13 mouse cellular contexts compared by ENCODE assay signal in genomic region chr6:115465463-115465862, GRCm38 (mm10).
"Had no signal": no experiment of that assay in that cellular context is flagged by ENCODE, and none has a peak within 500 bp of the region (broad histone marks: within the 10 kb centered on the region; RNA-seq: fewer than 3 reads in every experiment).

No protein-coding gene starts in this region.

- H3K36me3 ChIP-seq: midbrain, embryonic 13.5 days; midbrain, embryonic 15.5 days; neural tube, embryonic 12.5 days; stomach, embryonic 15.5 days had no signal

- H3K9me3 ChIP-seq: megakaryocyte, embryonic 14.5 days; midbrain, embryonic 13.5 days; midbrain, embryonic 15.5 days; neural tube, embryonic 12.5 days; stomach, embryonic 15.5 days had no signal

- DNase-seq: lung, postnatal 14 days; right cerebral cortex, postnatal 14 days; thymus, adult 2 months; thymus, postnatal 25 days; thymus, postnatal 4 days had no signal

- ATAC-seq: midbrain, embryonic 13.5 days; midbrain, embryonic 15.5 days had no signal

- H3K4me1 ChIP-seq: midbrain, embryonic 13.5 days; midbrain, embryonic 15.5 days; neural tube, embryonic 12.5 days; stomach, embryonic 15.5 days had no signal

- H3K4me2 ChIP-seq: lung, embryonic 14.5 days; midbrain, embryonic 11.5 days; midbrain, embryonic 13.5 days; midbrain, embryonic 15.5 days; neural tube, embryonic 12.5 days; stomach, embryonic 15.5 days had no signal

- H3K27me3 ChIP-seq: megakaryocyte, embryonic 14.5 days; midbrain, embryonic 15.5 days; neural tube, embryonic 12.5 days; stomach, embryonic 15.5 days had no signal

- H3K27ac ChIP-seq: midbrain, embryonic 13.5 days; midbrain, embryonic 15.5 days; neural tube, embryonic 12.5 days; stomach, postnatal 0 days had no signal

- H3K4me3 ChIP-seq: megakaryocyte, embryonic 14.5 days; midbrain, embryonic 13.5 days; midbrain, embryonic 15.5 days; neural tube, embryonic 12.5 days; stomach, embryonic 15.5 days had no signal

- H3K9ac ChIP-seq: lung, embryonic 14.5 days; midbrain, embryonic 13.5 days; midbrain, embryonic 15.5 days; neural tube, embryonic 12.5 days; stomach, embryonic 15.5 days had no signal
